Mouse (Mus musculus): ENCODE data around the gene Pdzd7.

Gene Pdzd7

DNA sequence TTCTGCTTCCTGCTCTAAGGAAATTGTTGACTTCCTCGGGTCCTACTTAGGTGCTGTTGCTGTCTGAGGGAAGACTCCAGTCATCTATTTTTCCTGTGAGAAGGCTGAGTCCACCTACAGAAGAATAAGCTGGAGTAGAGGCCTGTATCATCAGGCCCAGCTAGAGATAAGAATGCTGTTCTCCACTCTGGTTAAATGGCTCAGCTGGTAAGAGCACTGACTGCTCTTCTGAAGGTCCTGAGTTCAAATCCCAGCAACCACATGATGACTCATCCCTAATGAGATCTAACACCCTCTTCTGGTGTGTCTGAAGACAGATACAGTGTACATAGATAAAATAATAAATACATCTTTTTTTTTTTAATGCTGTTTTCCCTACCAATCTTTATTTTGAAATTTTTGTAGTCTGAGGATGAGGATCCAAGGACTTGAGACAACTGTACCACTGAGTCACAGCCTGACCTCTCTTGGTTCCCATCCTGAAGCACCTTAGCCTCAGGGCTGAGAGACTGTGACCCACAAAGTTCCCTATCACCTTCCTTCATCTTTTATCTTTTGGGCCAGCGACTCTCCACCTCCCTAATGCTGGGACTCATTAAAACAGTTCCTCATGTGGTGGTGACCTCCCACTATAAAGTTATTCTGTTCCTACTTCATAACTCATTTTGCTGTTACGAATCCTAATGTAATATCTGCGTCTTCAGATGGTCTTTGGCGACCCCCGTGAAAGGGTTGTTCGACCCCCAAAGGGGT, 22.4 kb upstream of the Pdzd7 start:
- Histone ChIP-seq H3K36me3 (ENCODE audit: control insufficient read depth, insufficient read depth, low read length, poor library complexity, severe bottlenecking) (no peaks in the 10 kb centered on the region), H3K27me3 (ENCODE audit: control insufficient read depth, insufficient read depth, low read length, poor library complexity, severe bottlenecking) (no peaks in the 10 kb centered on the region)
- DNase-seq (ENCODE audit: low read depth, low spot score) = no peak

DNA sequence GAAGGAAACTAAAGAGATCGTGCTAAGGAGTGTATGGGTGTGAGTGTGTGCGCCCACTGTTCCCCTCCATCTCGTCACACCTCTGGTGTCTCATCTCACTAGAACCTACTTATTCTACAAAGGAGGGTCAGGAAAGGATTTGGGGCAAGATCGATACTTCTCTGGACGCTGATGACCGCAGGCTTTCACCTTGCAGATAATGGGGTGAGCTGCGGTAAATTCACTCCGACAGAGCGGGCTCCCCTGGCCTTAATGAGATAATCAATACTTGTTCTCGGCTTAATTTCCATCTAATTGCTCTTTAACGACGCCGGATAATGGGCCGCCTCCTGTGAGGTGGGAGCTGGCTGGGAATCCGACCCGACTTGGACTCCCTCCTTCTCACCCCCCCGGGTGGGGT, 21.7 kb upstream of the Pdzd7 start:
- no peaks in the 10 kb centered on the region for H3K36me3 ChIP-seq (ENCODE audit: control insufficient read depth, insufficient read depth, low read length, poor library complexity, severe bottlenecking)
- no peaks in the 10 kb centered on the region for H3K27me3 ChIP-seq (ENCODE audit: control insufficient read depth, insufficient read depth, low read length, poor library complexity, severe bottlenecking)
- no peak for DNase-seq (ENCODE audit: low read depth, low spot score)

DNA sequence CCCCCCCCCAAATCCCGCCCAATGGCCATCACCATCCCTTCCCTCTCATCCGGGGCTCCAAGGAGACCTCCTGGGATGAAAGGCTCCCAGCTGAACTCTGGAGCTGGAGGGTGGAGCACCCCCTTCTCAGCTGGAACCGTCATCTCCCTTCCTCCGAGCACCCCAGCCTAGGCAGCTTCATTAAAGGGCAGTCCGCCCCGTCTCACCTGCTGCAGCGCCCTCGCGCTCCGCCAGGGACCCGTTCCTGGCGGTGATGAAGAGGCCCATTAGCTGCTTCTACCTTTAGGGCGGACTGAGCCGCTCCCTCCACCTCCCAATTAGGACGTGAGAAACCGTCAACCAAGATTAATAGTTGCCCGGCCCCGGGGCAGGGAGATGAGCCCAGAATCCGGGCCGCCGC, 19.7 kb upstream of the Pdzd7 start:
- no peak for DNase-seq (ENCODE audit: low read depth, low spot score)
- H3K36me3 ChIP-seq (ENCODE audit: control insufficient read depth, insufficient read depth, low read length, poor library complexity, severe bottlenecking) = no peaks in the 10 kb centered on the region
- H3K27me3 ChIP-seq (ENCODE audit: control insufficient read depth, insufficient read depth, low read length, poor library complexity, severe bottlenecking) = no peaks in the 10 kb centered on the region

DNA sequence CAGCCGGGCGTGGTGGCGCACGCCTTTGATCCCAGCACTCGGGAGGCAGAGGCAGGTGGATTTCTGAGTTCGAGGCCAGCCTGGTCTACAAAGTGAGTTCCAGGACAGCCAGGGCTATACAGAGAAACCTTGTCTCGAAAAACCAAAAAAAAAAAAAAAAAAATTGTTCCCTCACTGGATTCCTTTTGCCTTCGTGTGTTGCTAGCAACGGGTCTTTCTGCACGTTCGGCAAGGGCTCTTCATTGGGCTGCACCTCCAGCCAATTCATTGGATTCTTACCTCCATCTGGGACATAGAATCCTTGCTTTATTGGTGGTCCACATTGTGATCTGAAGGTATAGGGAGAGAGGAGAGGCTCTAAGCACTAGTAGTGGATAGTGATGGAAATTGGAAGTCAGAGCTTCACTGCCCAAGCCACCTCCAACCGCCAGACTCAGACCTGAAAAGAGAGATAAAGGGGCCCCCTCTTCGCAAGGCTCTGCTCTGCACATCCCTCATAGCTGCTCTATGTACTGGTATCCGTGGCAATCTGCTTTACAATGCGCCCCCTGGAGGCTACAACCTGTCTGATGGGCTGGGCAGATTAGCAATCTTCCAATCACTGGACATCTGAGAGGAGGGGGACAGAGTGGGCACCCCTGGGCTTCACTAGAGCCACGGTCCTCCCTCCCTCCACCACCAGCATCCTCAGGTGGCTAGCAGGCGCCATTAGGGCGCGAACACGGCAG, 18.2 kb upstream of the Pdzd7 start:
- peak; percentile 80 for DNase-seq (ENCODE audit: low read depth, low spot score)
- no peaks in the 10 kb centered on the region for H3K27me3 ChIP-seq (ENCODE audit: control insufficient read depth, insufficient read depth, low read length, poor library complexity, severe bottlenecking)
- H3K36me3 ChIP-seq (ENCODE audit: control insufficient read depth, insufficient read depth, low read length, poor library complexity, severe bottlenecking) = no peaks in the 10 kb centered on the region

DNA sequence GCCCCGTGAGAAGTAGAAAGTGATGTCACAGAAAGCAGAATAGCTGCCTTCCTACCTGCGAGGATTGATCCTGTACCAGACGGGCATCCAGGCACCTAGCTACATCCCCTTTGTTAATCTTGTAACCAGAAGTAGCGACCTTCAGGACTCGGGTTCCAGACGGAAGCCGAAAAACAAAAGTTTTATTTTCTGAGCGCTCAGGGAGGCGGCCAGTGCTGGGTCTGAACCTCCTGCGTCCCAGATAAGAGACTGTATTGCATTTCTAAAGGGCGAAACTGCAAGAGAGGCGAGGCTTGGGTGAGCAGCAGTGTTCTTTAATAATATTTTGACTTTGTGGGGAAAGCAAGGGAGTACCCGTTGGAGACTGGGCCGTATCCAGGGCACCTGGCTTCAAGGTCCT, 13.3 kb upstream of the Pdzd7 start:
- Histone ChIP-seq H3K27me3 (ENCODE audit: control insufficient read depth, insufficient read depth, low read length, poor library complexity, severe bottlenecking) (no peaks in the 10 kb centered on the region), H3K36me3 (ENCODE audit: control insufficient read depth, insufficient read depth, low read length, poor library complexity, severe bottlenecking) (no peaks in the 10 kb centered on the region)
- no peak for DNase-seq (ENCODE audit: low read depth, low spot score)

GRCm38 (mm10) chr19:45058113-45058839, 12.8 kb upstream of the Pdzd7 start:
- DNase-seq (ENCODE audit: low read depth, low spot score) = peak; percentile 97
- no peaks in the 10 kb centered on the region for H3K27me3 ChIP-seq (ENCODE audit: control insufficient read depth, insufficient read depth, low read length, poor library complexity, severe bottlenecking)
- H3K36me3 ChIP-seq (ENCODE audit: control insufficient read depth, insufficient read depth, low read length, poor library complexity, severe bottlenecking) = no peaks in the 10 kb centered on the region; the same call in 1 of the 2 replicates

- H3K36me3 ChIP-seq (ENCODE audit: control insufficient read depth, insufficient read depth, low read length, poor library complexity, severe bottlenecking) = no peaks in the 10 kb centered on the region; the same call in none of the 2 replicates
- no peaks in the 10 kb centered on the region for H3K27me3 ChIP-seq (ENCODE audit: control insufficient read depth, insufficient read depth, low read length, poor library complexity, severe bottlenecking)
- no peak for DNase-seq (ENCODE audit: low read depth, low spot score)
Observed at GRCm38 (mm10) chr19:45057724-45058112, 12.2 kb upstream of the Pdzd7 start.

GRCm38 (mm10) chr19:45056908-45057698, 11.6 kb upstream of the Pdzd7 start:
- DNase-seq (ENCODE audit: low read depth, low spot score) = no peak
- Histone ChIP-seq H3K36me3 (ENCODE audit: control insufficient read depth, insufficient read depth, low read length, poor library complexity, severe bottlenecking) (no peaks in the 10 kb centered on the region; the same call in none of the 2 replicates), H3K27me3 (ENCODE audit: control insufficient read depth, insufficient read depth, low read length, poor library complexity, severe bottlenecking) (no peaks in the 10 kb centered on the region)

DNA sequence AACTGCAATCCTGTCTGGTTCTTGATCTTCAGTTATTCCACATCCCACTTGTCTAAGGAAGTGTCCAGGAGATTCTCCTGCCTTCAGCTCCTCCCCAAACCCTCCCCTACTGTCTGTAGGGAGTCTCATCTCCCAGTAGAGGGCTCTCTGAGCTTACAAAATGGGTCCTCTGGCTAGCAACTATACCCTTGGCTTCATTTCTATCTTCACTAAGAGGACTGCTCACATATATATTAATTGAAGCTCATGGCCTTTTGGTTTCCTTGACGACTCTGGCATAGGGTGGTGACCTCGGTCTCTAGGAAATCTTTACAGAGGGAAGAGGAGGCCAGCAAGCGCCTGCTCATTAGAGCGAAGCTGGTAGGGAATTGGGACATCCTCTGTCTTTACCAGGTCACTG, 10.8 kb upstream of the Pdzd7 start:
- H3K27me3 ChIP-seq (ENCODE audit: control insufficient read depth, insufficient read depth, low read length, poor library complexity, severe bottlenecking) = no peaks in the 10 kb centered on the region
- H3K36me3 ChIP-seq (ENCODE audit: control insufficient read depth, insufficient read depth, low read length, poor library complexity, severe bottlenecking) = no peaks in the 10 kb centered on the region; the same call in none of the 2 replicates
- peak; percentile 63 for DNase-seq (ENCODE audit: low read depth, low spot score)

DNA sequence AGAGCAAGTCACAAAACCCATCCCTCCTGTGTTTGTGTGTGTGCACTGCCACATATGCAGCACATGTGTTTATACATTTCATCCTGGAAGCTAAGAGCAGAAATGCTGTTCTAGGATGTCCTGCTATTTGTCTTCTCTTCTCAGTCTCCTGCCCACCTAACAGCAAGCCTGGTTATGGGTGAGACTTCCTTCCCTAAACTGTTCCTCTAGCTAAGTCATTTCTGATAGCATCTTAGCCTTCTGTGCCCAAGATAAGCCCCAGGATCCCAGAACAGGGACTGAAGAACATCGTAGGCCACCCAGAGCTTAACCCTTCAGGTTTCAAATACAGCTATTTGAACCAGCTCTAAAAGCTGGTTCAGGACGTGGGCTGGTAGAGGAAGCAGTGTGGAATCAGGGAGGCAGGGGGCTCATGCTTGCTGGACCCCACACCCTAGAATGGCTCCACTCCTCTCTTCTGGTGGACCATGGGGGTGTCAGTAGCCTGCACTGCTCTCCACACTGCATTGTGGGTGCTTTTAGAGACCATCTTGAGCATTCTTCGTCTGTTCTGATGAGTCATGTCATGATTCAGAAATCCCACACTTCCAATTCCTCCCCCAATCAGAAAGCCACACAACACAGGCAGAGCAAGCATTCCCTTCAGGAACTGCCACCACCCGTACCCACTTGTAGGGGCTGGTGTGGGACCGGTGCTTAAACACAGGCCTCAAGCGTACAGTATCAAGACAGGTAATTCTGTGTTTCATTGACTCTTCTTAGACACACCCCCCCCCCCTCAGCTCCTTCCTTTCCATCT, 9.6 kb upstream of the Pdzd7 start:
- Histone ChIP-seq H3K36me3 (ENCODE audit: control insufficient read depth, insufficient read depth, low read length, poor library complexity, severe bottlenecking) (peaks cover 2% of the 10 kb centered on the region), H3K27me3 (ENCODE audit: control insufficient read depth, insufficient read depth, low read length, poor library complexity, severe bottlenecking) (no peaks in the 10 kb centered on the region)
- DNase-seq (ENCODE audit: low read depth, low spot score) = no peak

- Histone ChIP-seq H3K36me3 (ENCODE audit: control insufficient read depth, insufficient read depth, low read length, poor library complexity, severe bottlenecking) (peaks cover 2% of the 10 kb centered on the region), H3K27me3 (ENCODE audit: control insufficient read depth, insufficient read depth, low read length, poor library complexity, severe bottlenecking) (no peaks in the 10 kb centered on the region)
- DNase-seq (ENCODE audit: low read depth, low spot score) = no peak
Observed at GRCm38 (mm10) chr19:45053451-45053850, 7.9 kb upstream of the Pdzd7 start.

- Histone ChIP-seq H3K27me3 (ENCODE audit: control insufficient read depth, insufficient read depth, low read length, poor library complexity, severe bottlenecking) (no peaks in the 10 kb centered on the region), H3K36me3 (ENCODE audit: control insufficient read depth, insufficient read depth, low read length, poor library complexity, severe bottlenecking) (peaks cover 2% of the 10 kb centered on the region)
- DNase-seq (ENCODE audit: low read depth, low spot score) = no peak
Observed at GRCm38 (mm10) chr19:45049523-45049922, 4.0 kb upstream of the Pdzd7 start.

- DNase-seq (ENCODE audit: low read depth, low spot score) = no peak
- no peaks in the 10 kb centered on the region for H3K27me3 ChIP-seq (ENCODE audit: control insufficient read depth, insufficient read depth, low read length, poor library complexity, severe bottlenecking)
- peaks cover 2% of the 10 kb centered on the region for H3K36me3 ChIP-seq (ENCODE audit: control insufficient read depth, insufficient read depth, low read length, poor library complexity, severe bottlenecking)
Observed at GRCm38 (mm10) chr19:45048644-45049365, 3.3 kb upstream of the Pdzd7 start.
